Mouse (Mus musculus): ENCODE data around the gene Ccdc172.

GRCm38 (mm10) chr19:58550489-58550888 is 38.7 kb downstream of the Ccdc172 start:
- no peak for TF ChIP-seq CTCF (IDR thresholded peaks at IDR 0.05; ENCODE audit: control insufficient read depth, insufficient read depth, insufficient read length)
- TF ChIP-seq USF1 (IDR thresholded peaks at IDR 0.05; ENCODE audit: low read depth) = no peak
- no peak for TF ChIP-seq CEBPB (IDR thresholded peaks at IDR 0.05; ENCODE audit: low read depth)
- no peak for TF ChIP-seq MAX (IDR thresholded peaks at IDR 0.05)
- no peak for TF ChIP-seq MYOG (IDR thresholded peaks at IDR 0.05; ENCODE audit: control insufficient read depth, extremely low read depth, insufficient read length)
- peak; percentile 53 for TF ChIP-seq MYOD1 (IDR thresholded peaks at IDR 0.05; ENCODE audit: control insufficient read depth, insufficient read length, low read depth)
- TF ChIP-seq FOSL1 (IDR thresholded peaks at IDR 0.05; ENCODE audit: insufficient read depth, low read length, poor library complexity, severe bottlenecking) = no peak

Data from C2C12 (cell line).